ENCODE assay signal across 18 mouse cellular contexts in the genomic region with DNA sequence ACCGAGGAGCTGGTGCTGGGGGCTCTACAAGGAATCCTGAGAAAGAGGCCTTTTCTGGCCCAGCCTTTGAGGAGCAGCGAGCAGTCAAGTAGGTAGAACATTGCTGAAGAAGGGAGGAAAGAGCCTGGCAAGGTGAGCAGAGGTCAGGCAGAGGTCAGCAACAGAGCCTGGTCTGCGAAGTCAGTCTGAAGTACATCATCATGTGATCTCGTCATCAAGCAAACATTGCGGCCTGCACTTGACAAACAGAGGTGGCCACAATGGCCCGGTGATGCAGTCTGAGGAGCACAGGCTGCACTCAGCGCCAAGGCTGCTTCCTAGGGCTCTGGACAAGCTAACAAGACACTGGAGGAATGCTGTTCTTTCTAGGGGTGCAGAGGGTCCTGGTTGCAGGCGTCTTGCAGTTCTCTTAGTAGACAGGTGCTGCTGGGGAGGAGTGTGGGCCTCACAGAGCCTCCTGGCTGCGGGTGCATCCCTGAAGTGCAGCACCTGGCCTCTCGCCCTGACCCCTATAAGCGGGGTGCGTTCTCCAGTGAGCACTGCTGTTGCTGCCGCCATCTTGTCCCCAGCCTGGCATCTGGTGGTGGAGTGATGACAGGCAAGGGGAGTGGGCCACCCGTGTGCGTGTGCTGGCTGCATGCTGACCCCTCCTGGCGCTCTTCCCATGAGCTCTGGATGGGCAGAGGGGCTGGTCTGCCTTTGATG. TPM values are rescaled to one million over a fixed set of nuclear protein-coding genes. Genes with fewer than 3 reads are reported as not detected.
DNase-seq lines count a peak whose midpoint lies in the region; ATAC-seq and TF ChIP-seq lines count a peak whose summit lies in the region.
"Had no signal": no experiment of that assay in that cellular context is flagged by ENCODE, and none has a peak within 500 bp of the region (broad histone marks: within the 10 kb centered on the region; RNA-seq: fewer than 3 reads in every experiment).

No protein-coding gene starts in this region.

- no peak for DNase-seq in heart, postnatal 25 days (ENCODE audit: low spot score)
- no peak for DNase-seq in midbrain, embryonic 10.5 days (ENCODE audit: low spot score)
- DNase-seq in midbrain, postnatal 0 days (ENCODE audit: low spot score), result no peak
- peak; percentile 68 for DNase-seq in yolk sac, embryonic 10.5 days (ENCODE audit: low spot score)
- no peak for DNase-seq in retina, embryonic 14.5 days (ENCODE audit: low spot score)
- DNase-seq in gastrocnemius, adult 8-10 months (ENCODE audit: low spot score in 2 of 2), result no peak
- DNase-seq: adrenal gland, postnatal 25 days; cerebellum, adult 2 months; gastrocnemius, postnatal 14 days; kidney, adult 2 months; kidney, postnatal 14 days; liver had no signal

- H3K4me1 ChIP-seq in heart, embryonic 15.5 days (replicated peaks), result peaks cover 20% of the 10 kb centered on the region
- H3K4me1 ChIP-seq in midbrain, embryonic 10.5 days, result peaks cover 9% of the 10 kb centered on the region; the same call in 1 of the 2 replicates
- no peaks in the 10 kb centered on the region for H3K4me1 ChIP-seq in midbrain, postnatal 0 days (ENCODE audit: insufficient read depth, low read length)
- peaks cover 20% of the 10 kb centered on the region for H3K4me1 ChIP-seq in lung, embryonic 16.5 days (replicated peaks; ENCODE audit: control insufficient read depth, insufficient read depth, low read length)
- H3K4me1 ChIP-seq: embryonic facial prominence, embryonic 12.5 days; midbrain, embryonic 13.5 days had no signal

- intact Hi-C loops in heart, postnatal 25 days (cut with DNase I), result no loop called here

- H3K27ac ChIP-seq in heart, embryonic 15.5 days, result 0 out of 2 replicates have a peak overlapping the region, but pooled peaks have one; percentile 32
- peak overlapping the region; percentile 28; the same call in 1 of the 2 replicates for H3K27ac ChIP-seq in midbrain, embryonic 10.5 days (replicated peaks)
- H3K27ac ChIP-seq in midbrain, postnatal 0 days (ENCODE audit: low read depth, low read length), result no peak overlapping the region
- H3K27ac ChIP-seq in lung, embryonic 16.5 days (ENCODE audit: low read length), result 0 out of 2 replicates have a peak overlapping the region, but pooled peaks have one; percentile 7
- H3K27ac ChIP-seq: embryonic facial prominence, embryonic 12.5 days; hindbrain, postnatal 0 days; midbrain, embryonic 13.5 days had no signal

- no peak overlapping the region for H3K4me2 ChIP-seq in heart, embryonic 15.5 days
- H3K4me2 ChIP-seq in midbrain, postnatal 0 days (ENCODE audit: low read depth, low read length, poor library complexity, severe bottlenecking), result no peak overlapping the region
- no peak overlapping the region for H3K4me2 ChIP-seq in lung, embryonic 16.5 days (ENCODE audit: low read depth, low read length)
- H3K4me2 ChIP-seq: embryonic facial prominence, embryonic 12.5 days; midbrain, embryonic 13.5 days had no signal

- no peak overlapping the region for H3K4me3 ChIP-seq in heart, embryonic 15.5 days
- H3K4me3 ChIP-seq in midbrain, embryonic 10.5 days, result no peak overlapping the region
- no peak overlapping the region for H3K4me3 ChIP-seq in midbrain, postnatal 0 days (ENCODE audit: low read depth, low read length)
- no peak overlapping the region for H3K4me3 ChIP-seq in lung, embryonic 16.5 days (ENCODE audit: low read length)
- H3K4me3 ChIP-seq: embryonic facial prominence, embryonic 12.5 days; midbrain, embryonic 13.5 days; myocyte had no signal

- no peaks in the 10 kb centered on the region for H3K9me3 ChIP-seq in heart, embryonic 15.5 days (replicated peaks)
- no peaks in the 10 kb centered on the region for H3K9me3 ChIP-seq in midbrain, embryonic 10.5 days (replicated peaks)
- no peaks in the 10 kb centered on the region for H3K9me3 ChIP-seq in midbrain, postnatal 0 days (ENCODE audit: low read length)
- H3K9me3 ChIP-seq in lung, embryonic 16.5 days (ENCODE audit: control insufficient read depth, low read length), result no peaks in the 10 kb centered on the region
- H3K9me3 ChIP-seq: embryonic facial prominence, embryonic 12.5 days; midbrain, embryonic 13.5 days had no signal

- H3K27me3 ChIP-seq in heart, embryonic 15.5 days, result no peaks in the 10 kb centered on the region
- H3K27me3 ChIP-seq in midbrain, embryonic 10.5 days (ENCODE audit: low read depth, poor library complexity, severe bottlenecking), result no peaks in the 10 kb centered on the region
- no peaks in the 10 kb centered on the region for H3K27me3 ChIP-seq in midbrain, postnatal 0 days (ENCODE audit: insufficient read depth, low read length)
- no peaks in the 10 kb centered on the region for H3K27me3 ChIP-seq in lung, embryonic 16.5 days (ENCODE audit: control insufficient read depth, insufficient read depth, low read depth, low read length)
- H3K27me3 ChIP-seq: embryonic facial prominence, embryonic 12.5 days; midbrain, embryonic 13.5 days had no signal

- no peak overlapping the region for H3K9ac ChIP-seq in heart, embryonic 15.5 days
- H3K9ac ChIP-seq in midbrain, postnatal 0 days (replicated peaks; ENCODE audit: low read length, poor library complexity, severe bottlenecking), result no peak overlapping the region
- H3K9ac ChIP-seq in lung, embryonic 16.5 days (ENCODE audit: low read length), result no peak overlapping the region
- H3K9ac ChIP-seq: embryonic facial prominence, embryonic 12.5 days; midbrain, embryonic 13.5 days had no signal

- TF ChIP-seq CTCF in midbrain, postnatal 0 days (IDR thresholded peaks at IDR 0.05), result no peak

- ATAC-seq in heart, embryonic 15.5 days (replicated peaks; ENCODE audit: insufficient number of reproducible peaks, insufficient read depth, low FRiP score, low read depth), result no peak
- no peak for ATAC-seq in midbrain, postnatal 0 days (ENCODE audit: low FRiP score)
- ATAC-seq in lung, embryonic 16.5 days (ENCODE audit: low read depth), result no peak; the same call in 1 of the 2 replicates
- ATAC-seq: hindbrain, postnatal 0 days; midbrain, embryonic 13.5 days had no signal

- WGBS in heart, embryonic 15.5 days, result 65% methylated on average over 16 of the region's 16 CpGs
- WGBS in midbrain, embryonic 10.5 days, result 92% methylated on average over 16 of the region's 16 CpGs
- 91% methylated on average over 16 of the region's 16 CpGs for WGBS in midbrain, postnatal 0 days
- 66% methylated on average over 16 of the region's 16 CpGs for WGBS in lung, embryonic 16.5 days

- H3K36me3 ChIP-seq in heart, embryonic 15.5 days, result no peaks in the 10 kb centered on the region
- H3K36me3 ChIP-seq in midbrain, embryonic 10.5 days, result peaks cover 32% of the 10 kb centered on the region
- no peaks in the 10 kb centered on the region for H3K36me3 ChIP-seq in midbrain, postnatal 0 days (ENCODE audit: insufficient read depth, low read length)
- no peaks in the 10 kb centered on the region for H3K36me3 ChIP-seq in lung, embryonic 16.5 days (ENCODE audit: control insufficient read depth, insufficient read depth, low read length)
- H3K36me3 ChIP-seq: midbrain, embryonic 13.5 days had no signal

RNA-seq across cellular contexts. Expression of gene Poc1a, which starts 21.7 kb away (rescaled TPM):
- polyA plus RNA-seq in heart, embryonic 15.5 days (2015; fragmentation: Nextera tagmentation; extraction: Ambion mirVana), result 23.7 and 26.8 TPM in 2 replicates
- 1 to 10 TPM; 3.3 to 3.4 TPM for total RNA-seq in heart, postnatal 25 days (2021)
- 38.1 and 46.6 TPM in 2 replicates for polyA plus RNA-seq in midbrain, embryonic 10.5 days (2016; fragmentation: Nextera tagmentation; extraction: Ambion mirVana)
- 6.5 and 8.7 TPM in 2 replicates for total RNA-seq in midbrain, postnatal 0 days (2014; rRNA removed)
- 9.8 and 11.7 TPM in 2 replicates for polyA plus RNA-seq in midbrain, postnatal 0 days (2015; fragmentation: Nextera tagmentation; extraction: Ambion mirVana)
- 32.3 and 32.4 TPM in 2 replicates for polyA plus RNA-seq in lung, embryonic 16.5 days (2015; fragmentation: Nextera tagmentation; extraction: Ambion mirVana)
- 1 to 10 TPM in 3 of 4 experiments, under 1 TPM in 1; 0.99 to 1.7 (median 1.3) TPM for total RNA-seq in gastrocnemius, adult 8-10 months (2022)

RNA-seq across cellular contexts. Expression of gene Alas1, which starts 54.1 kb away (rescaled TPM):
- 168 and 187 TPM in 2 replicates for polyA plus RNA-seq in heart, embryonic 15.5 days (2015; fragmentation: Nextera tagmentation; extraction: Ambion mirVana)
- total RNA-seq in heart, postnatal 25 days (2021), result 100 to 1,000 TPM; 571 to 593 TPM
- polyA plus RNA-seq in midbrain, embryonic 10.5 days (2016; fragmentation: Nextera tagmentation; extraction: Ambion mirVana), result 71.1 and 82.7 TPM in 2 replicates
- 51.5 and 76.1 TPM in 2 replicates for total RNA-seq in midbrain, postnatal 0 days (2014; rRNA removed)
- polyA plus RNA-seq in midbrain, postnatal 0 days (2015; fragmentation: Nextera tagmentation; extraction: Ambion mirVana), result 84.4 and 86.8 TPM in 2 replicates
- 139 and 145 TPM in 2 replicates for polyA plus RNA-seq in lung, embryonic 16.5 days (2015; fragmentation: Nextera tagmentation; extraction: Ambion mirVana)
- total RNA-seq in gastrocnemius, adult 8-10 months (2022), result 100 to 1,000 TPM; 175 to 200 (median 179) TPM
